Mouse (Mus musculus) layer of hippocampus, postnatal 10 days (tissue): ENCODE measurements around the gene Tspan9. TPM values are rescaled to one million over a fixed set of nuclear protein-coding genes. Genes with fewer than 3 reads are reported as not detected.

Source experiments
- DNase-seq, 2 experiments: peaks; one replicate each; pipeline ENCODE4 v3.0.0; 2021; ENCODE audit warnings: low spot score in 2 of 2
- total RNA-seq, 2 experiments: library from RNA; stranded (reverse); gene quantifications; 2 replicates each; pipeline ENCODE4 v1.2.3; 2021

Tspan9 gene
- total RNA-seq, 2 experiments from 2014 or later = 79.8 to 84.6 TPM

GRCm38 (mm10) chr6:127989624-127990212 lies 153.7 kb downstream of the Tspan9 start:
- DNase-seq = peak; percentile 81

GRCm38 (mm10) chr6:127988944-127989494 lies 154.4 kb downstream of the Tspan9 start:
- DNase-seq = no peak

GRCm38 (mm10) chr6:127987374-127987773 lies 156.0 kb downstream of the Tspan9 start:
- DNase-seq = no peak

GRCm38 (mm10) chr6:127986357-127986756 lies 157.0 kb downstream of the Tspan9 start:
- DNase-seq = no peak

- DNase-seq = no peak
Measured at GRCm38 (mm10) chr6:127981176-127981575, 162.2 kb downstream of the Tspan9 start.

GRCm38 (mm10) chr6:127980381-127981045 lies 162.9 kb downstream of the Tspan9 start:
- DNase-seq = no peak

GRCm38 (mm10) chr6:127979831-127980230 lies 163.6 kb downstream of the Tspan9 start:
- DNase-seq = no peak

GRCm38 (mm10) chr6:127978941-127979340 lies 164.5 kb downstream of the Tspan9 start:
- no peak for DNase-seq

GRCm38 (mm10) chr6:127976695-127977094 lies 166.7 kb downstream of the Tspan9 start:
- DNase-seq = no peak

GRCm38 (mm10) chr6:127974000-127974399 lies 169.4 kb downstream of the Tspan9 start:
- DNase-seq = no peak

- no peak for DNase-seq
Measured at GRCm38 (mm10) chr6:127973553-127973952, 169.8 kb downstream of the Tspan9 start.

GRCm38 (mm10) chr6:127971931-127972330 lies 171.5 kb downstream of the Tspan9 start:
- no peak for DNase-seq

GRCm38 (mm10) chr6:127970848-127971247 lies 172.5 kb downstream of the Tspan9 start:
- no peak for DNase-seq

GRCm38 (mm10) chr6:127970120-127970519 lies 173.3 kb downstream of the Tspan9 start:
- DNase-seq = peak; percentile 92 to 93

- DNase-seq = no peak
Measured at GRCm38 (mm10) chr6:127969709-127970108, 173.7 kb downstream of the Tspan9 start.

GRCm38 (mm10) chr6:127965497-127965896 lies 177.9 kb downstream of the Tspan9 start:
- DNase-seq = peak; percentile 69 to 73

- DNase-seq = no peak
Measured at GRCm38 (mm10) chr6:127960203-127960602, 183.2 kb downstream of the Tspan9 start.

GRCm38 (mm10) chr6:127956172-127956571 lies 187.2 kb downstream of the Tspan9 start:
- DNase-seq = no peak

GRCm38 (mm10) chr6:127953071-127953470 lies 190.3 kb downstream of the Tspan9 start:
- DNase-seq = no peak

GRCm38 (mm10) chr6:127949885-127950284 lies 193.5 kb downstream of the Tspan9 start:
- DNase-seq = no peak

GRCm38 (mm10) chr6:127948656-127949055 lies 194.7 kb downstream of the Tspan9 start:
- DNase-seq = no peak

- DNase-seq = peak; percentile 84 to 87
Measured at GRCm38 (mm10) chr6:127945725-127946124, 197.7 kb downstream of the Tspan9 start.

GRCm38 (mm10) chr6:127942421-127942820 lies 201.0 kb downstream of the Tspan9 start:
- DNase-seq = no peak
